Mouse (Mus musculus) megakaryocyte-erythroid progenitor cell, adult 5-6 weeks (primary cell): ENCODE measurements at regions not wholly inside any gene's neighbourhood (a gene's known extent, or its start where the extent isn't known, plus 50 kb on each side); places are given as distances from the start of the nearest gene placed in this dataset.
"Not testable (repeated sequence)": the region's sequence is repeated elsewhere in the genome, so short reads cannot be mapped to it uniquely, and the experiment has no call there.

Experiments
- ATAC-seq: replicated peaks from 2 replicates; pipeline ENCODE4 v1.8.0; 2016; ENCODE audit warnings: mild to moderate bottlenecking, inconsistent platforms; ENCODE audit not compliant: severe bottlenecking, poor library complexity, low FRiP score, low TSS enrichment

DNA sequence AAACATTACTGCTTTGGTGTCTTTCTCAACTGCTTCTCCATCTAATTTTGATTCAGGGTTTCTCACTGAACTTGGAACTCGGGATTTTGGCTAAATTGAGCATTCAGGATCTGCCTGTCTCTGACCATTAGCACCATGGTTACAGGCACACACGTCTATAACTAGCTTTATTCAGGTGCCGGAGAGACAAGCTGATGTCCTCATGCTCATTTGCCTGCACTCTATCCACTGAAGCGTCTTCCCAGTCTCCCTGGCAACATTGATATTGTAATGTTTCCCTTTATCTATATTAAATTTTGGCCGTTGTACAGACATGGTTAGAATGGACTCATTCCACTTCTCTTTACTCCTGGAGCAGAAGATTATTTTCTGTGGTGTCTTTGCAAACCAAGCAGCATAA, 520.3 kb downstream of the Lmo7 start:
- ATAC-seq, result no peak

DNA sequence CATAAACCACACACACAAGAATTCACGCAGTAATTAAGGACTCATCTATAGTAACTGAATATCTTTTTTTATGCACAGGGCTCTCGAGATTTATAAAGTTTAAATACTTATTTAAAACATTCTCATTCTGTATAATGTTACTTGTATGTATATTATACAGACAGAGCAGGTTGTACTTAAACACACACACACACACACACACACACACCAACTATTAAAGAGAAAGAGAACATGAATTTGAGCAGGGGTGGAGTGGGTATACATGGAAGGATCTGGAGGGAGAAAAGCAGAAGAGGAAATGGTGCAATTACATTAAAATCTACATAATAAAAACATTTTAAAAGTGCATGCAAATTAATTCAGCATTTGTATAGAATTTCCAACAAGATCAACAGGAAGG, 518.8 kb downstream of the Lmo7 start:
- no peak for ATAC-seq

DNA sequence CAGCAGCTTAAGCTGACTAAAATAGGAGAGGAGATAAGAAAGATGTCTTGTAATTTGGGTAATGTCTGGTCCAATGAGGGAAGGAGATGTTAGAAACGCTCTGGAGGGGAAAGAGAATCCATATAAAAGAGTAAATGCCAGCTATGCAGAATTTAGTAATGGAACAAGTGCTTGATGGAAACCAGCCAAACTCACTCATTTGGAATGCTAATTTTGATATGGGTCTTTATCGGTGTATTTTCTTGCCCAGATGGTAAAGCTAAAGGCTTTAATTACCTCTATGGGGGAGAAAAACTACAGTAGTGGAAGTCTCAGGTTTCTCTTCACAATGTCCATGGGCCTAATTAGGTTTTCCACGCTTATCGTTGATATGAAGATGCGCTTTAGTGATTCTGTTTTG, 518.3 kb downstream of the Lmo7 start:
- ATAC-seq, result no peak

DNA sequence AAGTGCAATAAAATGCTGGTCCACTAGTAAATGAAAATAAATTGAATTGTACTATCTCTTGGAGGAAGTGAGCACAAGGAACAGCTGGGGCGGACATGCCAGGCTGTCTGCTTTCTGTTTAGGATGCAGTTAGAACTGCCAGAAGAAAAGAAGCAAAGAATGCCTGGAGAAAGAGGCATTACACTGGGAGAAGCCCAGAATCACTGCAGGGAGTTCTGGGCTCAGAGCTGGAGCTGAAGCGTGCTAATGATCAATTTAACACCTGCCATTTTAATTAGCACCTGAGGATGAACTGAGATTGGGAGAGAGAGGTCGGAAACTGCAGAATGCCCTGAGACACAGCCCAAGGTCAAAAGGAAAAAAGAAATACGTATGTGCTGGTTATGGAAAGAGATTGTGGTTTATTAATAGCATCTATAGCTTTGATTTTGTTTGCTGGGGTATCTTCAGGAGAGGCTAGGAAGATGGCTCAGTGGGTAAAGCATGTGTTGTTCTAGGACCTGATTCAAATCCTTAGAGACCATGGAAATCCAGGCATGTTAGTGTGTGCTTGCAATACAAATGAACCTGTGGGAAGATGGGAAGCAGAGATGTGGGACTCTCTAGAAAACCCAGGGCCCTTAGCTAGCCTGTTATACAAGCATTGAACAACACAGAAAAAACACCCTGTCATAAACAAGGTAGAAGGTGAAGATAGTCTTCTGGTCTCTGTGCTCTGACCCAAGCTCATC, 514.2 kb downstream of the Lmo7 start:
- ATAC-seq, result no peak

DNA sequence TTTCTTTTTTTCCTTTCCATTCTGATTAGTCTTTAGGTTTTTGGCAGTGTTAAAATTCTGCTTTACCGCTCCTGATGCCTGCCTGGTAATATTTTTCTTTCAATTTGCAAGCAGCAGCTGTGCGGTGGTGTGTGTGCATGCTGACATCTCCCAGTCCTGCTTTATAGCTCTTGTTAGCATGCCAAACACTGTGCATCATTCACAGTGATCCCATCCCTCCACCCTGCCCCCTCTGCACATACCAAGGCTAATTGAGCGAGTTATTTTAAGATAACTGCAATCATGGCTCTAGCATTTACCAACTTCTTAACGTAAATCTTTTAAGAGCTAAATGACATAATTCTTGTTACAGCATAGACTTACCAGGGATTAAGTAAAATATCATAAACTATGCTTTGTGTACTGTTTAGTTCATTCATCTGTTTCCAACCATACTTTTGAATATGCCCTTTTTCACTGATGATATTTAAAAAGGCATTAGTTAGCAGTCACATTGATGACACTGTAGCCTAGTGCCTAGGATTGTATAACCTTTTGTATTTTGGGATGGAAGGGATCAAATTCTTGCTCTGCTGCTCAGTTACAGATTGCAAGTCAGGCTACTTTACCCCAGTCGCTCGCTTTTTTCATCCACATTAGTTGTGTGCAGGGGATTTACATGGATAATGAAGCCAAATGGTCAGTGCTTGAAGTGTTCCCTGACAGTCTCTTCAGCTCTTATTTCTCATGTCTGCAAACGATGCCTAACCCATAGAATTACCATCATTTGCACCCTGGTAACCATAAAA, 487.0 kb downstream of the Lmo7 start:
- no peak for ATAC-seq

DNA sequence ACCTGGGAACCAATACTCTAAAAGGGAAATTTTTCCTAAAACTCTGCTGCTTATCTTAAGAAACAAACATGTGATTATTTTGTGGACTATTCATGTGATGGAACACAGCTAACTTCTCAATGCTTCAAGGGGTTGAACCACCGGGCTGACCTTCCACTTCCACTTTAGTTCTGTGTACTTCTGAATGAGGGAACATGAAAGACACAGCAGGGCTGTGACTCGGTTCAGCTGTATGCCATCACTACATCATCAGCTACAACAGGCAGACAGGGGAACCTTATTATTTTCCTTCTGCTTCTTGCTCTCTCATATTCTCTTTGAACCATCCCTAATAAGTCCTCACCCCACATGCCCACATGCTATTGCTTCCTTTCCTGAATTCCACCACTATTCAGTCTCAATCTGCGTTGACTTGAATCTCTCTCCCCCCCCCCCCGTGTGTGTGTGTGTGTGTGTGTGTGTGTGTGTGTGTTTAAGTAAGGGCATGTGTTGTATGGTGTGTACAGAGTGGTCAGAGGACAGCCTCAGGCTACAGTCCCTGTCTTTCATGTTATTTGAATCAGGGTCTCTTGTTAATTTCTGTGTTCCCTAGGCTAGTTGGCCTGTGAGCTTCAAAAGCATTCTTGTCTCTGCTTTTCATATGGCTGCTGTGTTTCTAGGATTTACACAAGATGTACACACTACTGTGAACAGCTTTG, 485.7 kb downstream of the Lmo7 start:
- no peak for ATAC-seq

DNA sequence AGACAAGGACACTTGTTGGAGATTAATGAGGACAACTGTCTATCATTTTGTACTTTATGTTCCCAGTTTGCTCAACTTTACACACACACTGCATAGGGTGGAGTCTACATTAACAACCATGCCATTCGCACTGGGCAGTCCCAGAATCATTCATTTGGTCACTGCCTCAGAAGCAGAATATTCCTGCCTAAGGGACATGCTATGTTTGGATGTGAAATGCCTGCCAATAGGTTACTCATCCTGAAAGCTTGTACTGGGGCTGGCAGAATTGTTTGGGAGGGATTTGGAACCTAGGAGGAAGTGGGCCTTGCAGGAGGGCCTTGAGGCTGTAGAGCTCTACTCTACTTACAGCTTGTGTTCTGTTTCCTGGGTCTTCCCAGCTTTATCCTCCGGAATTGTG, 482.3 kb downstream of the Lmo7 start:
- ATAC-seq, result no peak

DNA sequence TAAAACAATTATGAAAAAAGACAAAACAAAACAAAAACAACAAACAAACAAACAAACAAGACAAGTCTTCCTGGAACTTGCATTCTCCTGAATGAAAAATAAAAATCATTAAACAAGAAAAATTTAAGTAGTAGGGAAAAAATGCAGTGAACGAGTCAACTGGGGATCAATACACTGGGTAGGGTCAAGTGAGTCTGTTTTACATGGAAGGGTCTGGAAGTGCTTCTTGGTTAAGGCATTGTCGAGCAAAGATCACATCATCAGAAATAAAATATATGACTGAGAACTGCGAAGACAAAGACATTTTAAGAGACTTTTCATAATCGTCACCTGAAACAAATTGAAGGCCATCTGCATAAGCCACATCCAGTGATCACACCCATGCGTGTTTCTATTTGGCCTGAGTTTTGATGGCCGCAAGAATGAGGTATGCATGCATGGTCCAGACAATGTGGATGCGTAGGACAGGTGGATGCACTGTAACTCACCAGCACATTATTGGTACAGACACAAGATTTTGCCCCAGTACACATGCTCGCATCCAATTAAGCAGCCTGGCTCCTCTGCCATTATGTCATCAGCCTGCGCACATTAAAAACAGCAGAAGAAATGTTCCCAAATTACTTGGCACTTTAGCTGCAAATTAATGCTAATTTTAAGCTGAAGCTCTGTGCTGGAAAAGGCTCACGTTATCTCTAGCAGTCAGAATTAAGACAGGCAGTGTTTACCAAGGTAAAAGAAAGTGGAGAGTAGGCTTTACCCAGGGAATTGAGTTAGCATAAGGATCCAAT, 475.3 kb downstream of the Lmo7 start:
- no peak for ATAC-seq

DNA sequence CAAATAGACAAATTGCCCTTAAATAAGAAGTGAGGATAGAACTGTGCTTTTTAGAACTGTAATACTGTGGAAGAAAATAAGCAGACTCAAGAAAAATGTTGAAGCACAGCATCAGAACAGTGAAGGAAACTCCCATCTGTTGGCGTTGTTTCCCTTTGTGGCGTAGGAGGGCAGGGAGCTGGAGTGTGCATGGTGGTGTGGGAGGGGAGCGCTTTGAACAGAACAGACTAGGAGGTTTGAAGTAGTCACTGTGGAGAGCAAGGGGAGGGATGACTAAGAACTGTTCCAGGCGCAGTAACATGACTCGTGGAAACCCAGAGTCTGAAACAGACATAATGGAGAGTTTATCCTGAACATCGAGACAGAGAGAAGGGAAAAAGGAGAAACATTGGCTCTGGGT, 469.7 kb downstream of the Lmo7 start:
- ATAC-seq, result no peak

DNA sequence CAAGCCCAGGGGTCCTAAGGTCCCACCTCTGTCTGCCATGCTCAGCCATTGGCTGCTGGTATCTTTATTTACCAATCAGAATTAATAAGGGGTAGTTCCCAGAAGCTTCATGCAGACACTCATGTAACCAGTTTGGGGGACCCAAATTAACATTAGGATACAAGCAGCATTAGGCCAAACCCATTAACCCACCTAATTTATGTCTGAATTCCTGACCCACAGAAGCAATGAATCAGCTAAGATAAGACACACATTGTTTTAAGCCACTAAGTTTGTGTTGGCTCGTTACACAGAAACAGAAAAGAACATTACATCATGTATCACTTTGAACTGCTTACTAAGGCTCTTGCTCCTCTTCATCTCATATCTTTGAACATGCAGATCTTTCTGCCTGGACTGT, 461.0 kb downstream of the Lmo7 start:
- no peak for ATAC-seq

DNA sequence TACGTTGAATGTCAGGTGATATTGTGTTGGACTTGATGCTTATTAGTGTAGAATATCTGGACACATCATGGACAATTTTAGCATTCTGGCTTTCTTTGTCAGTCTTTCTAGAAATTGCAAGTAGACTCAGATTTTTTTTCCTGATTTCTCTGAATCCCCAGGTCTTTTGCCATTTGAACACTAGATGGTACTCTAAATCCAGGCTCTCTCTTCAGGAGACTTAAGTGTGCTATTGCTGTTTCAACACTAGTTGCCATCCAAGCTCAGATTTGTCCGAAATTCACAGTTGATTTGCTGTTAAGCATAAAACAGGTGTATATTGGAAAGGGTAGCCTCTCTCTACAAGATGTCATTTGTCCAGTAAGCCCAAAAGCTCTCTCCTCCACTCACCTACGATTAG, 451.5 kb downstream of the Lmo7 start:
- no peak for ATAC-seq

DNA sequence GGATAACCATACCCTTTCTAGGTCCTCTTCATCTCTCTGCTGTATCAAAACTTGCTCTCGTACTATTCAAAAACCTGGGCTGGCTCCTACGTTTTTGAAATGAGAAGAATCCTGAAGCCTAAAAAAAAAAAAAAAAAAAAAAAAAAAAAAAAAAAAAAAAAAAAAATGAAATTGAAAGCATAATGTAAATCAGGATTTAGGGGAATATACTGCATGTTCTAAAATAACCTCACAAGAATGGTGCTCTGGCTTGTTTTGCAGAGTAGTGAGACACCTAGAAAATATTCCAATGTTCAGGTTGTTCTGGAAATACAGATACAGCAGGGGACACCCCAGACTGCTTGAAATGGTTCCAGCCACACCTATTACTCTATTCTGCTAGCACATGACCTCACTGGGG, 442.0 kb downstream of the Lmo7 start:
- ATAC-seq, result no peak

DNA sequence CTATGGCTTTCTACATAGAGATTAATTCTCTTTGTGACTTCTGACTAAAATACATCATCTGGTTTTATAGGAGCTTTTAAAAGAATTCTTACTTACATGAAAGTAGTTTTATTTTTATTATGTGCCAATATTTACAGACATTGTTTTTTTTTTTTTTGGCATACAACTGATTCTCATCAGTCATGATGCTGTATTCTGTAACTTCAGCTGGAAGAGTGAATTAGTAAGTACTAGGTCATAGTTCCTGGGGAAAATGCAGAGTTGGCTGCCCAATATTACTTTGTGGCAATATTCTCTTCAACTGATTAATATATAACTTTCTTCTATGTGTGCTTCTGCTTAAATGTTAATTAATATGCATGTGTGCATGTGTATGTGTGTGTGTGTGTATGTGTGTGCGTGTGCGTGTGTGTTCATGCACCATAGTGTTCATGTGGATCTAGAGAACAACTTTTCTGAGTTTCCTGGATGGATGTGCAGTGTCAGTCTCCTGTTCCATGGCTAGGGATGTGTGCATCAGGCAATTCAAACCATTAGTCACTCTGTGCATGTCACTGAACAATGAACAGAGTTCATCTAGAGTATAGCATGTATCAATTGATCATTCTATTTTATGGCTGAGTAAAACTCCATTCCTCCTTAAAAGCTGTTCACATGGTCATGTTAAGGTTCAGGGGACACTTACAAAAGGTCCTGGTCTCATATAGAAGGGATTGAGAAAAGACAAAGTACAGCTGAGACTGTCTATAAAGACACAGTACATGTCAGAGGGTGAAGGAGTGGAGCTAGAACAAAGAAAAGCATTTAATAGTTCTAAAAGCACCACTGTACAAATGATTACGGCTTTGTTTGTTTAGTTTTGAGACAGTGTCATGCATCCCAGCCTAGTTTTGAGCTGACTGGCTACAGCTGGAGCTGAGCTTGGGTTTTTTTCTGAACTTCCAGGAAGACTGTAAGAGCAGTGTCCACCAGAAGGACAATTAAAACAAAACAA, 431.8 kb downstream of the Lmo7 start:
- no peak for ATAC-seq

DNA sequence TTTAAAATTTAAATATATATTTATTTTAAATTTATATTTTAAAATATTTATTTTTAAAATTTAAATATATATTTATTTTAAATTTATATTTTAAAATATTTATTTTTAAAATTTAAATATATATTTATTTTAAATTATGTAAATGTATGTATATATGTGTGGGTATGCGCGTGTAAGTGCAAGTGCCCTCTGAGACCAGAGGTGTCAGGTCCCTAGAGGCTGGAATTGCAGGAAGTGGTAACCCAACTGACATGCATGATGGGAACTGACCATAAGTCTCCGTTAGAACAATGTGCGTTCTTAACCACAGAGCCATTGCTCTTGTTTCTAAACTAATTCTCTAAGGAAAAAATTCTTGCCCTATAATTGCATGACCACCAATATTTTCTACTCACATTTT, 420.7 kb downstream of the Lmo7 start:
- not testable (repeated sequence) for ATAC-seq

DNA sequence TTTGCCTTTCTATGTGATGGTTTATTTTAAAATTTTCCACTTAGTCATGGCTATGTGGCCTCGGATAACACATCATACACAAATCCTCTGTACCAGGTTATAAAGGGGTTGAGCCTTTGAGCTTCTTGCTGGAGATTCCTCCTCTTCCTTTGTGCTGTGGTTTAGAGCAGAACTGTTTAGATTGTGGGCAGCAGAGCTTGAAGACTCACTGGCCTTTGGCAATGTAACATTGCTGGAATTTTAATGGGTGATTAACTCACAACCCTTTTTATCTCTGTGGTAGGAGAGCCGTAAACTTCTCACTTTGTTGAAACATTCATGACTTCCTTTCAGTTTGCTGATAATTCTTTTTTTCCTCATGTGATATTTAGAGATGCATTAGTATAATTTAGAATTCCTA, 413.0 kb downstream of the Lmo7 start:
- ATAC-seq, result no peak

DNA sequence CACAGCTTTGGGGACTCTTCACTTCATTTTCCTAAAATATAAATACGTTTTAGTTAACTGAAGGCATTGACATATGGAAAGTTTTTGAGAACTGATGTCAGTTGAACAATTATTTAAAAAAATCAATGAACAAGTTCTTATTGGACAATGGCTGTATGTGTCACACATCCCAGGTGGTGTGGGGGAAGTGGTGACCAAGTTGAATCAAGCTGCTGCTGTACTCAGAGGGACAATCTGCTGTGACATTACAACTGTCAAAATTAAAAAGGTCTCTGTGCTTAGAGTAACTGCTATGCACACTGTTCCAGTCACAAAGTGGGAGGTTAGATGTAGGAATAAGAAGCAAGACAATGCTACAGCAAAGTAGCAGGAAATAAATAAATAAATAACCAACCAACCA, 409.2 kb downstream of the Lmo7 start:
- no peak for ATAC-seq

DNA sequence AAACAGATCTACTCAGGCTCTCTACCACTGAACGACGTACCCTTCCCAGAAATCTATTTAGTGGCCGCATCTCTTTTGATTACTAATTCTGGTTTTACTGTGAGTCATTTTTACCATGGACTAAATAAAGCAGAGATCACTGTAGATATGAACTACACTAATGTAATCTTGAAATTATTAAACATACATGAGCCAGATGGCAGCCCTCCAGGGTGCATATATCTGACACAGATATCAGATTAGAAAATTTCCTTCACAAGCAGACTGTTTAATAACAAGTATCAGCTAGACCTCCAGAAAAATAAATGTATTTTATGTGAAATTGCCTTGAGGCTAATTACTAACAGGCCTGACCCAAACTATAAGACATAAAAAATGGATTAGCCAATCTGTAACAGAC, 388.4 kb downstream of the Lmo7 start:
- no peak for ATAC-seq

DNA sequence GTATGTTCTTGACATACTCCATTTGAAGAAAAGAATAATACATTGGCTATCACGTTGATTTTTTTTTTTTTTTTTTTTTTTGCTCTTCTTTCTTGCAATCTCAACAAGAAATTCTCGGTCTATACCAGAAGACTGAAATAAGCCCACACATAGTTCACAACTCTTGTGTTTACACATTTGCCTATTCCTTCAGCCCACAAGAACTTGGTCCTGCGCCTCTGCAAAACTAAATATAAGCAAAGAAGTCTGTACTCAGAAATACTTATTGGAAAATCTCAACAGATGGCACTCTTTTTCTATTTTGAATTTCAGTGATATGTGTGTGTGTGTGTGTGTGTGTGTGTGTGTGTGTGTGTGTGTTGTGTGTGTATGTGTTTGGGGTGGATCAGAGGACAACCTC, 376.4 kb downstream of the Lmo7 start:
- ATAC-seq, result no peak

DNA sequence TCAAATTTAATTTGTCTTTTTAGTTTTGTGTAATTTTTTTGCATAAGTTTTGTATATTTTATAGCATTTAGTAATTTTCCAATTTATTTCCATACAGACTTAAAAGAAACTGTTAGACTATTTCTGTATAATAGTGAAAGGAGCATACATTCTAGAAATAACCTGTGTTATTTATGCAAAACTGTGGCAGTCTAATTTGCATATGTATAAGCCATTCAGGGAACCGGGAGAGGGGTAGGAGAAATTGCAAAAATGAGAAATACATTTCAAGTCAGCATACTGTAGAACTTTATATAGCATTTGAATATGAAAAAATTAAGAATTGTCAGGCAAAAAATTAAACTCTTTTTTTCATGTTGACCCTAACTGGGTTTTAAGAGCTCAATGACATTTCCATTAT, 364.3 kb downstream of the Lmo7 start:
- ATAC-seq, result no peak
